Mouse (Mus musculus) common myeloid progenitor, adult 5-6 weeks (primary cell): ENCODE data around the gene Glipr1l2. TPM values are rescaled to one million over a fixed set of nuclear protein-coding genes. Genes with fewer than 3 reads are reported as not detected.

Source experiments
- total RNA-seq: library from RNA; stranded (forward); fragments of 200-1000, 187-1606 nt; gene quantifications from 2 replicates; pipeline ENCODE4 v1.2.3, GENCODE M21; 2017

Glipr1l2 gene
- total RNA-seq, 1 experiment from 2014 or later, result not detected

Other genes starting within 250 kb of the Glipr1l2 start
- gene Krr1, start 110.7 kb upstream of the Glipr1l2 start, total RNA-seq, result 49.8 and 51.7 TPM in 2 replicates
- gene Glipr1, start 80.7 kb upstream of the Glipr1l2 start, total RNA-seq, result 278 and 338 TPM in 2 replicates
- gene Glipr1l1, start 23.2 kb upstream of the Glipr1l2 start, total RNA-seq, result not detected in 2 replicates
- not detected in 2 replicates for gene Glipr1l3, start 77.0 kb downstream of the Glipr1l2 start, total RNA-seq
- not detected in 2 replicates for gene Caps2, start 80.3 kb downstream of the Glipr1l2 start, total RNA-seq
- gene Kcnc2, start 187.8 kb downstream of the Glipr1l2 start, total RNA-seq, result not detected in 2 replicates